Mouse (Mus musculus) common myeloid progenitor, adult 5-6 weeks (primary cell): ENCODE measurements at regions not wholly inside any gene's neighbourhood (a gene's known extent, or its start where the extent isn't known, plus 50 kb on each side); places are given as distances from the start of the nearest gene placed in this dataset.
"Not testable (repeated sequence)": the region's sequence is repeated elsewhere in the genome, so short reads cannot be mapped to it uniquely, and the experiment has no call there.

Experiments used
- ATAC-seq: replicated peaks from 2 replicates; pipeline ENCODE4 v1.8.0; 2016; ENCODE audit warnings: low read depth, mild to moderate bottlenecking, moderate TSS enrichment, inconsistent platforms; ENCODE audit not compliant: poor library complexity, severe bottlenecking

GRCm38 (mm10) chr9:84461441-84461840, 536.5 kb downstream of the Bckdhb start:
- no peak for ATAC-seq

GRCm38 (mm10) chr9:84466741-84467140, 541.8 kb downstream of the Bckdhb start:
- ATAC-seq: peak; percentile 99

- ATAC-seq: no peak
Observed at GRCm38 (mm10) chr9:84472696-84473095, 547.8 kb downstream of the Bckdhb start.

- ATAC-seq: no peak
Observed at GRCm38 (mm10) chr9:84475906-84476305, 551.0 kb downstream of the Bckdhb start.

- peak; percentile 85 for ATAC-seq
Observed at GRCm38 (mm10) chr9:84499507-84499906, 574.6 kb downstream of the Bckdhb start.

GRCm38 (mm10) chr9:84502981-84503380, 578.0 kb downstream of the Bckdhb start:
- ATAC-seq: not testable (repeated sequence)

GRCm38 (mm10) chr9:84517064-84517463, 592.1 kb downstream of the Bckdhb start:
- no peak for ATAC-seq

GRCm38 (mm10) chr9:84545431-84545830, 620.5 kb downstream of the Bckdhb start:
- ATAC-seq: no peak

GRCm38 (mm10) chr9:84548012-84548660, 623.2 kb downstream of the Bckdhb start:
- no peak for ATAC-seq

- no peak for ATAC-seq
Observed at GRCm38 (mm10) chr9:84555237-84555636, 630.3 kb downstream of the Bckdhb start.

GRCm38 (mm10) chr9:84556261-84556844, 631.4 kb downstream of the Bckdhb start:
- ATAC-seq: no peak

GRCm38 (mm10) chr9:84558346-84558745, 633.4 kb downstream of the Bckdhb start:
- ATAC-seq: no peak

- ATAC-seq: no peak
Observed at GRCm38 (mm10) chr9:84569533-84569932, 644.6 kb downstream of the Bckdhb start.

- no peak for ATAC-seq
Observed at GRCm38 (mm10) chr9:84577781-84578180, 652.8 kb downstream of the Bckdhb start.

- ATAC-seq: no peak
Observed at GRCm38 (mm10) chr9:84587791-84588190, 662.8 kb downstream of the Bckdhb start.

- ATAC-seq: no peak
Observed at GRCm38 (mm10) chr9:84594724-84595123, 669.8 kb downstream of the Bckdhb start.
